Mouse (Mus musculus): ENCODE measurements at regions not wholly inside any gene's neighbourhood (a gene's known extent, or its start where the extent isn't known, plus 50 kb on each side); places are given as distances from the start of the nearest gene placed in this dataset.

DNA sequence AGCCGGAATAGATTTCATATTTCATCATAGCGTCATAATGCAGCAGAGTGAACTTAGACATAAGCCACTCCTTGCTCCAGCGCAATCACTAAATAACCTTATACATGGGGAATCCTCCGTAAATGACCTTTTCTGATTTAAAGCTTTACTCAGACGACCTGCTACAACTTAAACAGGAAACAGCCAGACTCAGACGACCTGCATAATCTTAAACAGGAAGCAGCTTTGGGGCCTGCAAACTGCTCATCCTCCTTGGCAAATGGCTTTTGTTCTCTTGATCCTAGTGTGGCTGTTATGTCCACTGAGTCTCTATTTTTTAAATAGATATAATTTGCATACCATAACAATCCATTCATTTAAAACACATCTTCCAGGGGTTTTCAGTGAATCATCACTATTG, 76.9 kb upstream of the Magi3 start:
- no peak for TF ChIP-seq SMC3 (IDR thresholded peaks at IDR 0.05; ENCODE audit: low read depth, low read length)
- no peak for TF ChIP-seq ZC3H11A (IDR thresholded peaks at IDR 0.05; ENCODE audit: low read depth, low read length)
- TF ChIP-seq CTCF (IDR thresholded peaks at IDR 0.05 in 2 of 3, conservative IDR thresholded peaks at IDR 0.05 in 1 of 3; ENCODE audit: control insufficient read depth in 1 of 3, insufficient read depth in 1 of 3, low read depth in 2 of 3, low read length in 3 of 3, poor library complexity in 1 of 3, severe bottlenecking in 1 of 3): no peak

Data from MEL (cell line).